Mouse (Mus musculus) spleen, postnatal 4 days (tissue): ENCODE results near the gene Aqp6.

Source experiments
- DNase-seq, 2 experiments: peaks; one replicate each; pipeline ENCODE4 v3.0.0; 2022; ENCODE audit warnings: low spot score in 2 of 2

The Aqp6 gene

DNA sequence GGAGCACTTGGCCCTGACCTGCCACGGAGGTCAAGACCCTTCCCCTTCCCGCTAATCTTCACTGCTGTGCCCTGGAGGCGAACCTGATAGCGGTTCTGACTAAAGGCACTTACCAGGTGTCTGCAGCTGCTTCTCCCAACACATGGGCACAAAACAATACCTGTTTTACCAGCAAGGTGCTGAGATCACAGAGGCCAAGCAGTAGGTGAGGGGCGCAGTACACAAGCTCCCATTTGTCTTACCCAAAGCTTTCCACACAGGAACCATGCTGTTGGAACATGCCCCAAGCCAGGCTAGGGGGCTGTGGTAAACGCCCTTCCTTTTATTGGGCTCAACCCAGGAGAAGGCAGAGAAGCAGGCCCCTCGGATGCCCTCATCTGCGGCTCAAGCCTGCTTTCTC, 3.6 kb upstream of the Aqp6 start:
- DNase-seq = no peak

DNA sequence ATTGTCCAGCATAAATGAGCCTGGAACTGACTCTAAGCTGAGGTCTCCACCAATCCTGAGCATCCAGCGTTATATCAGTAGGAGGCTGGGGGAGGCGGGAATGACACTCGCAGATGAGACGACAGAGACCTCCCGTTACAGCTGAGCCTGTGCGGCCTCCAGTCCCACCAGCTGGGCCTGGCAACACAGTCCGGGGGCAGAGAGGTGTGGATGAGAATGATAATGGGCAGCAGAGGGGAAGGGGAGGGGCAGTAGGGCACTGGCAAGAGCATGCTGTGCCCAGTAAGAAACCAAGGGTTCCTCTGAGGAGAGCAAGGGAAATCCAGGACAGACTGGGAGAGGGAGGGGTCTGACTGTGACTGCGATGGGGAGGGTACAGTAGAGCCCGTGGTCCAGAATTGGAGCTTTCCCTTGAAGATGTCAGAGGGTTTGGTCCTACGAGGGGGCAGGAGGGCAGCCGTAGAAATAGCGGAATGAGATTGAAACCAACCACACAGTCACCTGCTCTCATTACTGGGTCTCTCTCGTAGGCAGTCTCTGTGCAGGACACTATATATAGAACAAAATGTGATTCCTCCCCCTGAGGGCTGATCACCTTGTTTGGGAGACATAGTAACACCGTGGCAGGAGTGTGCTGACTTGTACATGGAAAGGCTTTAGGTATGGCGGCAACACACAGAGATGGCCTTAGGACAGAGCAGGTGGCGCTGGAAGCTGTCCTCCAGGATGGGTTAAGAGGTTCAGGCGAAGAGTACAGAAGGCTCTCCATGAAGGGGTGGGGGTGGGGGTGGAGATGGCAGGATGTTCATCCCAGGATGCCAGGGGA, 1.7 kb upstream of the Aqp6 start:
- no peak for DNase-seq

DNA sequence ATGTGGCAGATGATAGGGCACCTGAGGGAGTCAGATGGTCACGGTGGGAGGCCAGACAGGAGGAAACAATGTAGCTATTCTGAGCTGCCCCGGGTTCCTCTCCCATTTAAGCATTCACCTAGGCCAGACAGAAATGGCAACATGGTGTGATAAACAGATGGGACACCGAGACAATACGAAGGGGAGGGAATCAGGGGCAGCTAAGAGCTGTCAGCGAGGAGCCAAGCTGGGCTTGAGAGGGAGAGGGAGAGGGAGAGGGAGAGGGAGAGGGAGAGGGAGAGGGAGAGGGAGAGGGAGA, 572 bp downstream of the Aqp6 start:
- DNase-seq = no peak

DNA sequence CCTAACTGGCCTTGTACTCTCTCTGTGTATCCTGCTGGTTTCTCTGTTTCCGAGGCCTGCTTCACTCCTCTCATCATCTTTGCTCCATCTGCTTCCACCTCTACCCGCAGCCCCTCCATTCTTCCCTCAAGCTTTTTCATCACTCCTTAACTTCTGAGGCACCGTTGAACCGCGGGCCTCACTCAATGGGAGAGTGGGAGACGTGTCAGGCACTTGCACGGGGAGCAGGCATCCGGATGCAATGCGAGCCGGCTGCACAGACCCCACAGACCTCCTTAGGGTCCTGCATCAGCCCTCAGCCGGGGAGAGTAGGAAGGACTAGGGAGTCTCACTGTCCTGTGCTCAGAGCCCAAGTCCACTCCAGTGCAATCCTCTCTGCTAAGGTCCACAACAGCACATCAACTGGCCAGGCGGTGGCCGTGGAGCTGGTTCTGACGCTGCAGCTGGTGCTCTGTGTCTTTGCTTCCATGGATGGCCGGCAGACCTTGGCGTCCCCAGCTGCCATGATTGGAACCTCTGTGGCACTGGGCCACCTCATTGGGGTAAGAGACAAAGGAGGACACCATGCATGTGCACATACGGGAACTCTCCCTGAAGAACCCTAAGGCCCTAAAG, 1.1 kb downstream of the Aqp6 start:
- no peak for DNase-seq

DNA sequence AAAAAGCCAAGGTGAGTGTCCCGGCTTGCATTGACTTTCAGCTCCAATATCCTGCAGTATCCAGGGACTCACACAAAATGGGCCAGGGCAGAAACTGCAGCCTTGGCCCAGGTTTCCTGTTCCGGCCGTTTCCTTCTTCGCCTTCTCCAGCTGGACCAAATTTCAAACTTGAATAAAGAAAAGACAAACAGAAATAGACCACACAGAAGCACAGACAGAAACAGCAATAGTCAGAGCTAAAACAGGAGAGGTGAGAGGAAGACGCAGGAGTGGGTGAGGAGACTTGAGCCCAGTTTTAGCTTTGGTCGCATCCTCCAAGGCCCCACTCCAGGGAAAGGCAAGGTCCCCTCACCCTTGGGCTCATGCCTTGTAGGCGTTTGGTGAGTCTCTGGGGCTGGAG, 2.0 kb downstream of the Aqp6 start:
- no peak for DNase-seq

DNA sequence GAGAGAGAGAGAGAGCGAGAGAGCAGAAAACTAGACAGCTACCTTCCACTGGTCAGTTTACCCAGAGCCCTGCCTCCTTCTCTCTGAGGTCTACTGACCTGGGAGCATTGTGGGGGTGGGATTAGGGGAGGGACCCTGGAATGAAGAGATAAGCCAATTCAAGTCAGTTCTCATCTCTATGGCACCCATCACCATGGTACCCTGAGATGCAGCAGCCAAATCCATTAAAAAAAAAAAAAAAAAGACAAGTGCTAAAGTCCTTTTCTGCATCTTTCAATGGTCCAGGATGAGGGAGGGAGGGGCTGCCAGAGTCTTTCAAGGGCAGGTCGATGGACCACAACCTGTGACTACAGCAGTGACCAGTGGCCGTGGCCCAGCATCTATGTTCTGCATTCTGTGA, 4.4 kb downstream of the Aqp6 start:
- DNase-seq = no peak

DNA sequence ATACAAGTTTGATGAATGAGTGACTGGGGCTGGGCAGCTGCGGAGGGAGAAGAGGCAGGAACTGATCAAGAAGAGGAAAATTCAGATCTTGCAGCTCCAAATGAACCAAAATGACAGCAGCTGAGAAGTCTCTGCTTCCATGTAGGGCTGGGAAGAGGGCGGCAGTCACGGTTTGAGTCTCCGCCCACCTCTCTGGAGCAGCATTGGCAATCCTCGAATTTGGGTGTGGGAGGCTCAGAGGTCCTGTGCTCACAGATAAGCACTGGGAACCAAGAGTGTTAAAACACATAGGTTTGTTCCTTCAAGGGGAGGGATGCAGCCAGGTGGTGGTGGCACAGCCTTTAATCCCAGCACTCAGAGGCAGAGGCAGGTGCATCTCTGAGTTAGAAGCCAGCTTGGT, 5.3 kb downstream of the Aqp6 start:
- DNase-seq = peak in 1 of 2 experiments; percentile 46

DNA sequence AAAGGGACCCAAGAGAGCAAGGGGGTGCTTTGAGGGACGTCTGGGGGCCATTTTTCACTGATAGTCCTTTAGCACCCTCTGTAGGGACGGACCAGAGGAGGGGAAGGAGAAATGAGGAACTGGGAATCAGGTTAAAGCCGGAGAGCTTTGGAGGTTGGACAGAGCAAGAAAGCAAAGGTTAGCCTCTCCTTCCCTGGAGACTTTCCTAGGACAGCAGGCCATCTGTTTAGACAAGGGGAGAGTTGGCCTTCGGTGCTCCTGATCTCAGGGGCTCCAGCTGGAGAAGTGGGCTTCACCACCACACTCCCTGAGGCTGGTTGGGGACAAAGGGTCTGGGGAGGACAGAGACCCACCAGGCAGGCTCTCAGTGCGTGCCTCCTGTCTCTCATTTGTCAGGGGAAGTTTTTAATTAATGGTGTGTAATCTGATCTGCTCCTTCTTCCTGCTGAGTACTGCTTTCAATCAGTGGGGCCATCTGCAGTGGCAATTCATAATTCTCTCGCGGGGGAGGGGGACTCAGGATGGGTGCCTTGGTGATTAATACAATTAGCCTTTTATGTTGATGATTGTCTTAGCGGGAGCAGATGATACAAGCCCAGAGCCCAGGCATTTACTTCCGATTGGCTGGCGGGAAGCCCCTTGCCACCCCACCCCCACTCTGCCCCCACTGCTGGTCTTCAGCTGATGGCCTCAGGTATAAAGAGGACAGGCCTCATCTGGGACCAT, 6.4 kb downstream of the Aqp6 start:
- DNase-seq = no peak

DNA sequence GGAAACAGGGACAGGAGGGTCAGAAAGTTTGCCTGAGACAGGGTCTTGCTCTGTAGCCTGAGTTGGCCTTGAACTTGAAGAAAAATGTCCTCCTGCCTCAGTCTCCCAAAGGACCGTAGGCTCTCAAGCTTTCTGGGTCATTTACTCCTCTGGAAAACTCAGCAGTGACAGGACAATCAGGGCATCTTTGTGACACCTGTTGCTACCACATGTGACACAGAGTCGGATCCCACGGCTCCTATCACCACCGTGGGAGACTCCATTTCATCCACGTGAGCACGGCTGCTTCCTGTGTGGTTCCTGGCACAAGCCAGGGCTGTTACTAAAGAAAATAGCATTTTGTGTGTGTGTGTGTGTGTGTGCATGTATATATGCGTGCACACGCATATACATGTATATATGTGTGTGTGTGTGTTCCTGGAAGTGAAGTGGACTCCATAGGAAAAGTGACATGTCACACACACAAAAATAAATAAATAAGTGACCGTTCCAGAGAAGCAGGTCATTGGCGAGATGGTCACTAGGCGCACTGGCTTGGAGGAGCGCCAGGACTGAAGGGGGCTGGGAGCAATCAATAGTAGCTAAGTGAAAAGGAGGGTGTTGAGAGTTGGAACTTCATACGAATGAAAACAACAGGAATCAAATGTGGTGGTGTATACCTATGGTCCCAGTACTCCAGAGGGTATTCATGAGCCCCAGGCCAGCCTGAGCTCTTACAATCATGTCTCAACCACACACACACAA, 7.4 kb downstream of the Aqp6 start:
- DNase-seq = no peak

DNA sequence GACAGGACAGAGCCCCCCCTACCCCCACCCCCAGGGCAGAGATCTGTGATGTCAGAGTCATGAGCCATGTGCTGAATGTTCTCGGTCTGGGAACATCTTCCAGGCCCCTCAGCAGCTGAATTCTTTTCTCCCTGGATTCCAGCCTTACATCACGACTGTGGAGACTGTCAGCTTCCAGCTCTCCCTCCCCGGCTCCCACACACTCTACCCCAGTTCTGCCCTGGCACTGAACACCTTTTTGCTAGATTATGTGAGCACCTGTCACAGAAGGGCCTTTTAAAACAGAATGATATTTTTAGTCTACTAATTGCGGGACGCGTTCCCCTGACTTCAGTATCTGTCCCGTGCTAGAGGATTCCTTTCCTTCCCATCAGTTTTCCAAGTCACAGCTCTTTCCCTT, 10.4 kb downstream of the Aqp6 start:
- no peak for DNase-seq

DNA sequence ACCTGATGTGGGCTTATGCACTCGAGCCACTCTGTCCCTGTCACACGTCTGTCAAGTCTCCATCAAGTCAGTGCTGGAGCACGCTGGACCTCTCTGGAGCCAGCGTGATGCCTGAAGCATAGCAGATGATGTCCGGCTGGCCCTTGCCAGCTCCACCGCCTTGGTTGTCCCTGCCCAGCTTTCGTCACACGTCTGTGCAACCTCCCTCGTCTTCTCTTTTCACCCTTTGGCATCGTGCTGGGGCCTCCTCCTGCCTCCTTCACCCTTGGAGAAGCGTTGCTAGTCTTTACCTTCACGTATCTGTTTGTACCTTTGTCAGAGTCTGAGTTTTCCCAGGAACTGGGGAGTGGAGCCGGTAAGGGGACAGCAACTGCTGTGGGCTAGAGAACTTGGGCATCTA, 13.1 kb downstream of the Aqp6 start:
- no peak for DNase-seq

DNA sequence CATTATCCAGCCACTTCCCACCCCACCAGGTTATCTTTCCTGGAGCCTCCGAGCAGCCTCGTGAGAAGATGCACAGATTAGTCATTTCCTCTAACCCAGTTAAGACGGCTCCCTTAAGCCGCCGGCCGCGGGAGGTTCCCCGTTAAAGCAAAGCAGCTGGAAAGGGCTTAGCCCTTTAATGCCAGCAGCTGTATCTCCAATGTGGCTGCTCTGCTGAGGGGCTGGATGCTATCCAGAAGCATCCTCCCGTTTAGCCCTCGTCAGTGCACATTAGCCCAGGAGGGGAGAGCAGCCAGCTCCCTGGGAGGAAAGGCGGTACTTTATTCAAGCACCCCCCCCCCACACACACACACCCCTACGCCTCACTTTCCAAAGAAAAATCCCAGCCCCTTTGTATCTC, 13.6 kb downstream of the Aqp6 start:
- no peak for DNase-seq

DNA sequence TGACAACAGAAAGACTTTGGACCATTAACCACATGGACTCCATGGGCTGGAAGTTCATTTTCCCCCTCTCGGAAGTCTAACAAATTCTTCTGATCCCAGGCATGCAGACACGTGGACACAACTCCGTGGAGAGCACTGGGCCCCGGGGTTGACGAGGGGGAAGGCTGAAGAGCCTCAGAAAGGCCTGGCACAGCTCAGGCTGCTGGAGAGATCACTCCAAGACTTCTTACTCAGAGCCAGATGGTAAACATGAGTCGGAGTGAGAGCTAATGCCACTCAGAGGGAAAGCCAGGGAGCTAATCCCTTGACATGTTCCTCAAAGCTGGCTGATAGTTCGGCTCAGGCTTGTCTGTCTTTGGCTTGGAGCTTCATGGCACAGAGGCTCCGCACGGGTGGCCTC, 14.0 kb downstream of the Aqp6 start:
- no peak for DNase-seq

DNA sequence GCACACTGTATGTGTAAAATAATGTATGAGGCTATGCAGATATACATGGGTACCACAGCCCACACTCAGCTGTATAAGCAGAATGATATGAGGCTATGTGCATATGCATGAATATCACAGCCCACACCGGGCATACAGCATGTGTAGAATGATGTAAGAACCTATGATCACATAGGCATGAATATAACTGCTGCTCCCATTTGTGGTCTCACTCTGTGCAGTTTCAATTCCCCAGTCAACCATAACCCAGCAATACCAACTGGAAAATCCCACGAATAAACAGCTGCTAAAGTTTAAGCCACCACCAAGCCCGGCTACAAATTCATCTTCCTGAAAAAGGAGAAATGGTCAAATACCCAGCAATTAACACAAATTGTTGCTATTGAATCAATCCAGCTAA, 17.4 kb downstream of the Aqp6 start:
- DNase-seq = no peak

DNA sequence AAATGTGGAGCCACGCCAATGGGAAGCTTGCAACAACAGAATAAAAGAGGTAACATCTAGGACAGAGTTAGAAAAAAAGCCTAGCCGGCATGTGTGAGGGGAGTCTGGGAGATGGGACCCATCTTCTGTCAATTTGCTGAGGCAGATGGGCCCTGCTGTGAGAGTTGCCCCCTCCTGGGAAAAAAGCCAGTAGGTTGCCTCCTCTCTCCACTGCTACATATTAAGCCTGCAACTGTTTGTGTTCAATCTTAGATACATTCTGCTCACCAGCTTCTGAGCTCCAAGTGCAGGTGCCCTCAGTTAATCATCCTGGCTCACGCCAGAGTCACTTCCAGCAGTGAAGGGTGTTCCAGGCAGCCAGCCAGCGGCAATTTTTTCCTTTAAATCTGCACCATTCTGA, 18.6 kb downstream of the Aqp6 start:
- DNase-seq = no peak

DNA sequence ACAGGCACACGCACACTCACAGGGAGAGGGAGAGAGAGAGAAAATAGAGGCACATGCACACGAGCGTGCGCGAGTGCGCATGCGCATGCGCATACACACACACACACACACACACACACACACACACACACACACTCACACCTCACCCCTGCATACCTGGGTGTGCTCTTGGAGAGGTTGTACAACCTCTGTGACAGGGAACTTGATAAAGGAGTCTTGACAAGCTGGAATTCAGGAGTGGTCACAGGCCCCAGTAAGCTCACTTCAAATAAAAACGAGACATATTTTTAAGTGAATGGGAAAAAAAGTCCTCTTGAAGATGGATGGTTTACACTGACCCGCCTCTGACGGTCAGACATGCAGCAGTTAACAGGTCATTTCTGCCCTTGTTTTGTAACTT, 20.9 kb downstream of the Aqp6 start:
- DNase-seq = no peak

DNA sequence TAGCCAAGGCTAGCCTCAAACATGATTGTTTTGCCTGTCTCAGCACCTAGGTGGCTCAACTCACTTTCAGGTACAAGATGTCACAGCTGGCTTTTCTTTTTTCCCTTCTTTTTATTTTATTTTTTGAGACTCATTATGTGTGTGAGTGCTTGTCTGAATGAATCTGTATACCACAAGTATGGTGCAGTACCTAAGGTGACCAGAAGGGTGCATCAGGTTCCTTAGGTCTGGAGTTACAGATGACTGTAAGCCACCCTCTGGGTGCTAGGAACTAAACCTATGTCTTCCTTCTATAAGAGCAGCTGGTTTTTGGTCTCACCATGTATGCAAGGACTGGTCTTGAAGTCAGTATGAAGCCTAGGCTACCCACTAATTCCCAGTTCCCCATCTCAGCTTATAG, 30.4 kb downstream of the Aqp6 start:
- no peak for DNase-seq

DNA sequence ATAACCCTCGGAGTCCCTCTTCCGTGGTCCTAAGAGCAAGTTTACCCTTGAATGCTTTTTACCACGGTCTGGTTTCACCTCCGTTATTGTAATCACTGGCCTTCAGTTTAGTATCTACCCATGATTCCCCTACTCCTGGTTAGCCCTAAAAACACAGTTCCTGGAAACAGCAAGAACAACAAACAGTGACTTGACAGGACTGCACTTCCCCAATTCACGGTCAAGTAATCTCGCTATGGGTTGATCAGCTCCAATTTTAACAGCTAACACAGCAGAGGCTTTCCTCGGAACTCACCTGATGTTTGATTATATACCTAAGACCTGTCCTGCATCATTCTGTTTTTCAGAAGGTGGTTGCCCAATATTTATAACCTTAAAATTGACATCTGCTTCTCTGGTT, 33.5 kb downstream of the Aqp6 start:
- no peak for DNase-seq

DNA sequence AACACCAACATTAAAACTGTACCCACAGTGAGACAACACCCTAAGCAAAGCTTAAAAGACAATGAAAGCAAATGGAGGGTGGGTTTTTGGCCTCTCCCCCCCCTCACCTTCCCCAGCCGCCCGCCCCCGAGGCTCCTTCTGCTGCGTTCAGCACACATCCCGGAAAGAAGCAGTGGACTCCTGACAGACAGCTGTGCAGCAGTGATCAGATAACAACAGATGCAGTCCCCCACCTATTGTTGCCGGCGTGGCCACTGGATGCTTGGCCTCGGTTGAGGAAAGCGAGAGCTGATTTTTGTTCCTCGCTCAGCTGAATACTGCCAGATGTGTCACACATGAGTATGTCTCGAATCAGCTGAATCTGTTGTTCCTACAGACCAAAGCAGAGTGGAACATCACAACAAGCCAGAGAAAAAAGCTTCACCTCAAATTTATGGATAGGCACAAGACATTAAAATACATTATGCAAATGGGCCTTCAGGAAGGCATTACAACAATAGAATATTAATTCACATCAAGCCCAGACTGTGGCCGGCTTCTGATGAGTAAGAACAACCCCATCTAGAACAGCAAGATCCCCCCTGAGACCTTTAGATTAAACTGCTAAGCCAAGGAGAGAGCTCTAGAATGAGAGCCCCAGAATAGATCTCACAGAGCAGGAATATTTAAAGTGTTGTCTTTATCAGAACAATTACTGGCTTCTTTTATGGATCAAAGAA, 36.4 kb downstream of the Aqp6 start:
- no peak for DNase-seq

DNA sequence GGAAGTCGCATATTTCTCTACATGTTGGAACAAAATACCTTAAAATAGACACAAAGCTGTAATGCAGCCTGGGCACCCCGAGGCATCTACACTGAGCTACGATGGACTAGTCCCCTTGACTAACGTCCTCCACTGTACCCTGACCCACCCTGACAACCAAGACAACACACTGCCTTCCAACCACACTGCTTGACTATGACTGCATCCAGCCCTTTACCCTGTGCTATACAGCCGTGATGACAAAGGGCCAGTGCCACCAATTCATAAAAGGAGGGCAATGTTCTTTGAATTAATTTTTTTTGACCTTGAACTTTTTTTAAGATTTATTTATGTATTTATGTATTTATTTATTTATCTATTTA, 36.9 kb downstream of the Aqp6 start:
- DNase-seq = no peak

DNA sequence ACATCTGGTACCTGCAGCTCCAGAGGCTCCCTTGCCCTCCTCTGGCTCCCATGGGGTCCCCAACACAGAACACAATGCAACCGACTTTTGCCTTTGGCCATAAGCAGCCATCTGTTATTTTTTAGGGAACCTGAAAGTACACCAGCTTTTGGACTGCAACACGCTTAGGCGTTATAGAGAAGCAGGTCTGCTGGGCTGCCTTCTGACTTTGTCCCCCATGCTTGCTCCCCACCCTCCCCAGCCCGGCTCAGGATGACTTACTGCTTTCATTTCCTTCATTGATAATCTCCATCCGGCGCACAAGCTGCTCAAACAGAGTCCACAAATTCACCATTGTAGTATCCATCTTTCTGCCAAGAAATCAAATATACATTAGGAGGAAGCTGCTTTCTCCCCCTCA, 41.4 kb downstream of the Aqp6 start:
- no peak for DNase-seq

DNA sequence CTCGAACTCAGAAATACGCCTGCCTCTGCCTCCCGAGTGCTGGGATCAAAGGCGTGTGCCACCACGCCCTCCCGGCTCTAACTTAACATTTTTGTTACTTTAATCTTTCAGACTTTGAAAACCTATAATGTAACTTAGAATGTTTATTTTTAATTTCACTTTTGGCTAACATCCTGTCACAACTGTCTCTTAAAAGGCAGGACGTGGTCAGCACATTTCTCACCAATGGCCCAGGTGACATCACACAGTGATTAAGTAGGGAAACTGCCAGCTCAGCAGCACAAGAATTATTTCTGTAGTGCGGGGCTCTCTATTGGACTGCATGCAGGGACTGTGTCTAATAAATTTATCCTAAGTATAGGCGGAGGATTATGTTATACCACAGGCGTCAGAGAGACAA, 42.6 kb downstream of the Aqp6 start:
- DNase-seq = no peak
